Mouse (Mus musculus): ENCODE data around the gene Slc4a5. TPM values are rescaled to one million over a fixed set of nuclear protein-coding genes. Genes with fewer than 3 reads are reported as not detected.

Gene Slc4a5
- polyA plus RNA-seq, 1 experiment from 2014 or later = 0.47 TPM

DNA sequence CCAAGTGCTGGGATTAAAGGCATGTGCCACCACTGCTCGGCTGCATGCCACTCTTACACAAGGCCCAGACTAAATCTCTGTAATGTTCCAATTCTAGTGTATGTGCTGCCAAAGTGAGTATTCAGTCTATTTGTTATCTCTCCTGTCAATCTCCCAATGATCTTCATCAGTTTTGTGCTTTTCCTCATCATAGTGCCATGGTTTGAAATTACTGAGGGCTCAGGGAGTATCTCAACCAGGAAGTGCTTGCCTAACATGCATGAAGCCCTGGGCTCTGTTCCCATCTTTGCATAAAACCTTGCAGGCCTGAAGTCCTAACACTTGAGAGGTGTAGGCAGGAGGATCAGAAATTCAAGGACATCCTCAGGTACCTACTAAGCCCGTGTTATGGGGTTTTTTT, 103.2 kb downstream of the Slc4a5 start:
- Histone ChIP-seq H3K4me2 (ENCODE audit: low read depth, severe bottlenecking) (no peak overlapping the region), H3K27me3 (ENCODE audit: control insufficient read depth, insufficient read depth, low read length) (no peaks in the 10 kb centered on the region), H3K4me3 (ENCODE audit: low read depth, low read length) (no peak overlapping the region), H3K36me3 (ENCODE audit: control insufficient read depth, insufficient read depth, low read length) (no peaks in the 10 kb centered on the region), H3K27ac (replicated peaks; ENCODE audit: low read depth, low read length) (no peak overlapping the region), H3K4me1 (ENCODE audit: control insufficient read depth, insufficient read depth, low read length) (peaks cover 6% of the 10 kb centered on the region), H3K9me3 (ENCODE audit: control insufficient read depth, low read length) (no peaks in the 10 kb centered on the region), H3K9ac (ENCODE audit: low read length) (no peak overlapping the region)
- WGBS = 83% methylated on average over 2 of the region's 2 CpGs
- DNase-seq (ENCODE audit: low spot score) = no peak
- ATAC-seq (ENCODE audit: insufficient number of reproducible peaks, low FRiP score, low TSS enrichment, low read depth) = no peak

DNA sequence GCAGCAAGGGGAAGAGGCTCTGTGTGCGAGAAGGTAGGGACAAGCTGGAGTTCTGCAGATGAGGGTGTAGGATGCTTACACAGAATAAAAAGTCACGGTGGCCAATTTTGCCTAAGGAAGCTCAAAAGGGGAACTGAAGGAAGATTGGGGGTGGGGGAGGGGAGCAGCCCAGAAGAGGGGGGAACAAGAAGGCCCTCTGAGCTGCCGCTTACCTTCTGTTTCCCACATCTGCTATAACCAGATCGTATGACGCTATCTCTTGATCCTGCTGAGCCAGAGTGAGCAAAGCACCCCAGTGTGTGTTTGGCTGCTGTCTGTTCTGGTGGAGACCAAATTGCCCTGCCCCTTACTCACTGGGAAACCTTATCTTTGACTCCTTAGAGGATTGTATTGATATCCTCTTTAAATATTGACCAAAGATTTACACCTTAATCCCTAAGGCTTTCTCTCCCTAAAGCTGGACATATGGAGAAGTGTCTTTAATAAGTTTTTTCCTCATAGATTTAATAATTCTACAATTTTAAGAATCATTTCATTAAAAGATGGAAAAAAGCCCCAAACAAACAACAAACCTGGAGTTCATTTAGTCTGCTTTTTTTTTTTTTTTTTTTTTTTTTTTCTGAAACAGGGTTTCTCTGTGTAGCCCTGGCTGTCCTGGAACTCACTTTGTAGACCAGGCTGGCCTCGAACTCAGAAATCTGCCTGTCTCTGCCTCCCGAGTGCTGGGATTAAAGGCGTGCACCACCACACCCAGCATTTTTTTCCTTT, 104.2 kb downstream of the Slc4a5 start:
- H3K27ac ChIP-seq (replicated peaks; ENCODE audit: low read depth, low read length) = no peak overlapping the region
- no peak overlapping the region for H3K4me2 ChIP-seq (ENCODE audit: low read depth, severe bottlenecking)
- no peaks in the 10 kb centered on the region for H3K36me3 ChIP-seq (ENCODE audit: control insufficient read depth, insufficient read depth, low read length)
- no peak for DNase-seq (ENCODE audit: low spot score)
- peaks cover 6% of the 10 kb centered on the region for H3K4me1 ChIP-seq (ENCODE audit: control insufficient read depth, insufficient read depth, low read length)
- H3K4me3 ChIP-seq (ENCODE audit: low read depth, low read length) = no peak overlapping the region
- H3K9me3 ChIP-seq (ENCODE audit: control insufficient read depth, low read length) = no peaks in the 10 kb centered on the region
- WGBS = 68% methylated on average over 8 of the region's 8 CpGs
- no peaks in the 10 kb centered on the region for H3K27me3 ChIP-seq (ENCODE audit: control insufficient read depth, insufficient read depth, low read length)
- H3K9ac ChIP-seq (ENCODE audit: low read length) = no peak overlapping the region
- ATAC-seq (ENCODE audit: insufficient number of reproducible peaks, low FRiP score, low TSS enrichment, low read depth) = no peak

DNA sequence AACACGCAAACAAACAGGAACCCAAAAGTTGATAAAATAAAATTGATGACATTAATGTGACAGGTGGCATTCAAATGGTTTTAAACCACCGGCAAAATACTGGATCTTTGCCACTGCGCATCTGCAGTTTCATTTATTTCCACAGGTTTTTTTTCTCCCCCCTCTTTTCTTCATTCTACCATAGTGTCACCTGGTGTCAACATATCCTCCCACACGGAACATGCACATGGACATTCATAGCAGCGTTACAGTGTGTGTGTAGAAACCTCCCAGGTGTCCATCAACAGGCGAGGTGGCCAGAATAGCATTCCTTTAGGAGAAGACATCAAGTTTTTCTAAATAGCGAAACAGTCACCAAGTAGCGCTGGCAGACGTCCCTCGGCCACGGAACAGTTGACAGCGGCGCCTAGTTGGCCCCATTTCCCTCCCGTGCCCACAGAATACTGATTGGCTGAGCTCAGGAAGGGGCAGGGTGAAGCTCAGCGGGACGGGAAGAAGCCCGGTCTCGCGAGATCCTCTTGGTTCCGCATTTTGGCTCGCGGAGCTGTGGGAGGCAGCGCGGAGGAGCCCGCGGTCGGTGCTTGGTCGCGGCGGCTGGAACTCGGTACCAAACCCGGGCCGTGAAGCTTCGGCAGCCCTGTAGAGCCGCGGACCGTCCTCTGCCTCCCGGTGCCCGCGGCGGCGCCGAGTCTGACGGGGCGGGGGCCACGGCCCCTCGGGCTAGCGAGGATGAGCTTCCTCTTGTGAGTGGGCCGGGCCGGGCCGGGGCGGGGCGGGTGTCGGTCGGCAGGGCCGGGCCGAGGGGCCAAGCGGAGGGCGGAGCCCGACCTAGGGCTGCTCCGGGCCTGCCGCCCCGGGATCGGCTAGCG, 106.1 kb downstream of the Slc4a5 start, which contains the start of the genes Mthfd2 and Mob1a:
TSS of gene Mthfd2 (minus strand) at position 384 of the 869 bp plus-strand sequence.
TSS of gene Mob1a (plus strand) at position 492 of the 869 bp plus-strand sequence.
- Histone ChIP-seq H3K9ac (ENCODE audit: low read length) (peak within 1 kb of the TSS; percentile 93), H3K27me3 (ENCODE audit: control insufficient read depth, insufficient read depth, low read length) (no peaks in the 10 kb centered on the region), H3K9me3 (ENCODE audit: control insufficient read depth, low read length) (no peaks in the 10 kb centered on the region), H3K4me2 (ENCODE audit: low read depth, severe bottlenecking) (peak within 1 kb of the TSS; percentile 59), H3K4me3 (ENCODE audit: low read depth, low read length) (peak within 1 kb of the TSS; percentile 85), H3K4me1 (ENCODE audit: control insufficient read depth, insufficient read depth, low read length) (peaks cover 6% of the 10 kb centered on the region), H3K27ac (replicated peaks; ENCODE audit: low read depth, low read length) (peak within 1 kb of the TSS; percentile 83), H3K36me3 (ENCODE audit: control insufficient read depth, insufficient read depth, low read length) (peaks cover 5% of the 10 kb centered on the region; the same call in 1 of the 2 replicates)
- peak; percentile 94 for DNase-seq (ENCODE audit: low spot score)
- ATAC-seq (ENCODE audit: insufficient number of reproducible peaks, low FRiP score, low TSS enrichment, low read depth) = peak; percentile 96
- under 1% methylated on average over 65 of the region's 65 CpGs for WGBS

DNA sequence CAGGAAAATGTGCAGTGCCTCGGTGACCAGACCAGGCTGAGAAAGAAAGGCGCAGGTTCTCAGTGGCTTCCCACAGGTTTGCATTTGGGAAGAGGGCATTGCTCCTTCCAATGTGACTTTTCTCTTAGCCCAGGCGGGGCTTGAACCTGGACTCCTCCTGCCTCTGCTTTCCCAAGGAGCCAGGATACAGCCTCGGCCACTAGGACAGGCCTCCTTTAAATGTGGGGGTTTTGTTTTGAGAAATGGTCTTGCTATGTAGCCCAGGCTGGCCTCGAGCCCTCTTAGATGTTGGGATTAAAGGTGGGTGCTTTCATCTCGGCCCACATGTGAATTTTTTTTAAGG, 106.7 kb downstream of the Slc4a5 start:
- no peaks in the 10 kb centered on the region for H3K27me3 ChIP-seq (ENCODE audit: control insufficient read depth, insufficient read depth, low read length)
- ATAC-seq (ENCODE audit: insufficient number of reproducible peaks, low FRiP score, low TSS enrichment, low read depth) = no peak
- H3K9me3 ChIP-seq (ENCODE audit: control insufficient read depth, low read length) = no peaks in the 10 kb centered on the region
- peak overlapping the region; percentile 83 for H3K27ac ChIP-seq (replicated peaks; ENCODE audit: low read depth, low read length)
- H3K4me3 ChIP-seq (ENCODE audit: low read depth, low read length) = peak overlapping the region; percentile 85
- peaks cover 5% of the 10 kb centered on the region; the same call in 1 of the 2 replicates for H3K36me3 ChIP-seq (ENCODE audit: control insufficient read depth, insufficient read depth, low read length)
- peak overlapping the region; percentile 93 for H3K9ac ChIP-seq (ENCODE audit: low read length)
- peak overlapping the region; percentile 59 for H3K4me2 ChIP-seq (ENCODE audit: low read depth, severe bottlenecking)
- peaks cover 6% of the 10 kb centered on the region for H3K4me1 ChIP-seq (ENCODE audit: control insufficient read depth, insufficient read depth, low read length)
- no peak for DNase-seq (ENCODE audit: low spot score)
- WGBS = 8% methylated on average over 6 of the region's 6 CpGs

DNA sequence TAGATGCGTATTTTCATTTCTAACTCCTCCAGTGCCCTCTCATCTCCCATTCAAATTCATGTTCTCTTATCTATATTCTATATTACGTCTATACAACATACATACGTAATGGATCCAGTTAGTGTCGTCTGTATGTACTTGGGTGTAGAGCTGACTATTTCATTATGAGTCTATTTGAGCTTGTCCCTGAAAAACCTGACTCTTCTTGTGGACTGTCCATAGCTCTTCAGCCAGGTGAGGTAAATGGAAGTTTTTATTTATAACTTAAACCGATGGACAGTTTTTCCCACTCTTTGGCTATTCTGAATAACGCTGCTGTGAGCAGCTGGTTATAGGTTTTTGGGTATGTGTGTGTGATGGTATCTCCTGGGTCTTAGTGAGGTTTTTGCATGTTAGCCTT, 107.1 kb downstream of the Slc4a5 start:
- DNase-seq (ENCODE audit: low spot score) (no peak), ATAC-seq (ENCODE audit: insufficient number of reproducible peaks, low FRiP score, low TSS enrichment, low read depth) (no peak)
- Histone ChIP-seq H3K36me3 (ENCODE audit: control insufficient read depth, insufficient read depth, low read length) (peaks cover 6% of the 10 kb centered on the region; the same call in 1 of the 2 replicates), H3K9me3 (ENCODE audit: control insufficient read depth, low read length) (no peaks in the 10 kb centered on the region), H3K4me2 (ENCODE audit: low read depth, severe bottlenecking) (peak overlapping the region; percentile 59), H3K27me3 (ENCODE audit: control insufficient read depth, insufficient read depth, low read length) (no peaks in the 10 kb centered on the region), H3K27ac (replicated peaks; ENCODE audit: low read depth, low read length) (no peak overlapping the region), H3K4me1 (ENCODE audit: control insufficient read depth, insufficient read depth, low read length) (peaks cover 6% of the 10 kb centered on the region), H3K9ac (ENCODE audit: low read length) (no peak overlapping the region), H3K4me3 (ENCODE audit: low read depth, low read length) (peak overlapping the region; percentile 85)
- WGBS = 71% methylated on average over 6 of the region's 6 CpGs

DNA sequence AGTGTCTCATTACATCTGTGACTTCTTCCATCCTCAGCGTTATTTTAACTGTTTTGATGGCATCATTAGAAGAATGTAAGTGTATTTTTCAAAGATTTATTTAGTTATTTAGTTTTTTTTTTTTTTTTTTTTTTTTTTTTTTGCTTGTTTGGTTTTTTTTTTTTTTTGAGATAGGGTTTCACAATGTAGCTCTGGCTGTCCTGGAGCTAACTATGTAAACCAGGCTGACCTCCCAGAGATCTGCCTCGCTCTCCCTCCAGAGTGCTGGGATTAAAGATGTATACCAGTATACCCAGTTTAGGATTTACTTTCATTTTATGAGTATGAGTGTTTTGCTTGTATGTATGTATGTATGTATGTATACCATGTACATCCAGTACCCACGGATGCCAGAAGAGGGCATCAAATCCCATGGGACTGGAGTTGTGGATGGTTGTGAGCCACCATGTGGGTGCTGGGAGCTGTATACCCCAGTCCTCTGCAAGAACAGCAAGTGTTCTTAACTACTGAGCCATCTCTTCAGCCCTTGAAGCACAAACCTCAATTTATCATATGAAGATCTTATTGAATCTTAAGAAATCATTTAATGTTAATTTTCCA, 108.1 kb downstream of the Slc4a5 start:
- H3K9ac ChIP-seq (ENCODE audit: low read length) = no peak overlapping the region
- no peak for ATAC-seq (ENCODE audit: insufficient number of reproducible peaks, low FRiP score, low TSS enrichment, low read depth)
- no peak overlapping the region for H3K4me3 ChIP-seq (ENCODE audit: low read depth, low read length)
- no peaks in the 10 kb centered on the region for H3K9me3 ChIP-seq (ENCODE audit: control insufficient read depth, low read length)
- no peak overlapping the region for H3K4me2 ChIP-seq (ENCODE audit: low read depth, severe bottlenecking)
- no peaks in the 10 kb centered on the region for H3K27me3 ChIP-seq (ENCODE audit: control insufficient read depth, insufficient read depth, low read length)
- peaks cover 6% of the 10 kb centered on the region for H3K4me1 ChIP-seq (ENCODE audit: control insufficient read depth, insufficient read depth, low read length)
- H3K36me3 ChIP-seq (ENCODE audit: control insufficient read depth, insufficient read depth, low read length) = peaks cover 7% of the 10 kb centered on the region; the same call in 1 of the 2 replicates
- 90% methylated on average over 3 of the region's 3 CpGs for whole genome bisulfite sequencing
- no peak overlapping the region for H3K27ac ChIP-seq (replicated peaks; ENCODE audit: low read depth, low read length)
- no peak for DNase-seq (ENCODE audit: low spot score)

DNA sequence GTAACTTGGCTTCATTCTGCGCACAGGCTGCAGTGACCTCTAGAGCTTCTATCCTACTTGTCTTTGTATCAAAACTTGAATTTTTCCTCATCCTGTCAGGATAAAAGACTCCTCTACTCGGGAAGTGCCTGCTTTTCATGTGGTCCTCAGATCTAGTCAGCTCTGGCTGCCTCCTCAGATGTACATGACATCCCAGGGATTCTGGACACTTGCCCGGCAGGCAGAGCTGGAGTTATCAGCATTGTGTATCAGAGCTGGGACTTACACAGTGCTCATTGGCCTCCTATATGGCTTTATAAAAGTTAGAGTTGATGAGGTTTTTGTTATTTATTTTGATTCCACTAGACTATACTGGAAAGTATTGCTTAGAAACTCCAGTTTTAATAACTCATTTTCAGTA, 121.8 kb downstream of the Slc4a5 start:
- ATAC-seq (ENCODE audit: insufficient number of reproducible peaks, low FRiP score, low TSS enrichment, low read depth) (no peak), DNase-seq (ENCODE audit: low spot score) (no peak)
- Histone ChIP-seq H3K9me3 (ENCODE audit: control insufficient read depth, low read length) (no peaks in the 10 kb centered on the region), H3K4me2 (ENCODE audit: low read depth, severe bottlenecking) (no peak overlapping the region), H3K9ac (ENCODE audit: low read length) (no peak overlapping the region), H3K4me3 (ENCODE audit: low read depth, low read length) (no peak overlapping the region), H3K27me3 (ENCODE audit: control insufficient read depth, insufficient read depth, low read length) (no peaks in the 10 kb centered on the region), H3K36me3 (ENCODE audit: control insufficient read depth, insufficient read depth, low read length) (peaks cover under 1% of the 10 kb centered on the region; the same call in 1 of the 2 replicates), H3K27ac (replicated peaks; ENCODE audit: low read depth, low read length) (no peak overlapping the region), H3K4me1 (ENCODE audit: control insufficient read depth, insufficient read depth, low read length) (no peaks in the 10 kb centered on the region)
- 81% methylated on average over 3 of the region's 3 CpGs for whole genome bisulfite sequencing

DNA sequence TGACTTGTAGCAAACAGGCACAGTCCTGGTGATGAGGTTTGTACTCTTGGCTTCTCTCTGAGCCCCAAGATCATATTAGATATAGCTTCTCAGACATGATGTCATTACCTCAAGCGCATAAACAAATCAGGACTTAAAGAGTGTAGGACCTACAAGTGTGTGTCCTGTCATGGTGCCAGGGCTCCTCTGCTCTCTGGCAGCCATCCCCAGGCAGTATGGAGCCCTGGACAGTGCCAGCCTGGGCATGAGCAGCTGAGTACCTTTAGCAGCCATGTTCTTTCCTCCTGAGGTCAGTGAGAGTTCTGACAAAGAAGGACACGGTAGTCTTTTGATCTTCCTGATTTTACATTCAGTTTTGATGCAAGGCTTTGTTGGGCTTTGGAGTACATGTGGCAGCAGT, 123.3 kb downstream of the Slc4a5 start:
- Histone ChIP-seq H3K9me3 (ENCODE audit: control insufficient read depth, low read length) (no peaks in the 10 kb centered on the region), H3K4me1 (ENCODE audit: control insufficient read depth, insufficient read depth, low read length) (no peaks in the 10 kb centered on the region), H3K27ac (replicated peaks; ENCODE audit: low read depth, low read length) (no peak overlapping the region), H3K4me3 (ENCODE audit: low read depth, low read length) (no peak overlapping the region), H3K27me3 (ENCODE audit: control insufficient read depth, insufficient read depth, low read length) (no peaks in the 10 kb centered on the region), H3K9ac (ENCODE audit: low read length) (no peak overlapping the region), H3K4me2 (ENCODE audit: low read depth, severe bottlenecking) (no peak overlapping the region), H3K36me3 (ENCODE audit: control insufficient read depth, insufficient read depth, low read length) (no peaks in the 10 kb centered on the region; the same call in 1 of the 2 replicates)
- ATAC-seq (ENCODE audit: insufficient number of reproducible peaks, low FRiP score, low TSS enrichment, low read depth) = no peak
- DNase-seq (ENCODE audit: low spot score) = no peak
- 96% methylated on average over 2 of the region's 2 CpGs for WGBS
